Mouse (Mus musculus) hindbrain, postnatal 0 days (tissue): ENCODE measurements around the gene Uqcrc2. TPM values are rescaled to one million over a fixed set of nuclear protein-coding genes. Genes with fewer than 3 reads are reported as not detected.
A peak's percentile ranks its signal among the peaks of the same experiment; 100 is the strongest.

Experiments
- ATAC-seq: fragments of 200-750 bp; cut with Nextera tagmentation; 2 replicates; pipeline ENCODE4 v1.8.0; 2017; ENCODE audit warnings: mild to moderate bottlenecking, moderate TSS enrichment, moderate library complexity
- DNase-seq: peaks from one replicate; pipeline ENCODE4 v3.0.0-alpha.2; 2015; ENCODE audit warnings: low spot score
- H3K27ac ChIP-seq: fragments of 300-500 bp; sonication (generic); 2 replicates; pipeline ENCODE4 v1.5.1; 2014; ENCODE audit warnings: mild to moderate bottlenecking
- H3K27me3 ChIP-seq: fragments of 300-500 bp; sonication (generic); 2 replicates; pipeline ENCODE4 v1.6.1; 2014; ENCODE audit warnings: low read length, mixed read lengths; ENCODE audit not compliant: insufficient read depth
- H3K36me3 ChIP-seq: fragments of 300-500 bp; sonication (generic); 2 replicates; pipeline ENCODE4 v1.6.1; 2014; ENCODE audit warnings: low read length, mixed read lengths; ENCODE audit not compliant: insufficient read depth
- H3K4me1 ChIP-seq: fragments of 300-500 bp; sonication (generic); 2 replicates; pipeline ENCODE4 v1.6.1; 2014; ENCODE audit warnings: antibody characterized with exemption, low read length, mixed read lengths; ENCODE audit not compliant: insufficient read depth
- H3K4me2 ChIP-seq: fragments of 300-500 bp; sonication (generic); 2 replicates; pipeline ENCODE4 v1.6.1; 2014; ENCODE audit warnings: low read depth, mild to moderate bottlenecking, low read length, moderate library complexity, mixed read lengths
- H3K4me3 ChIP-seq: fragments of 300-500 bp; sonication (generic); 2 replicates; pipeline ENCODE4 v1.5.1; 2014; ENCODE audit warnings: low read length
- H3K9ac ChIP-seq: fragments of 300-500 bp; sonication (generic); replicated peaks from 2 replicates; pipeline ENCODE4 v1.6.1; 2014; ENCODE audit warnings: mild to moderate bottlenecking, low read length, moderate library complexity, mixed read lengths
- H3K9me3 ChIP-seq: fragments of 300-500 bp; sonication (generic); 2 replicates; pipeline ENCODE4 v1.6.1; 2016; ENCODE audit warnings: low read length, mixed read lengths
- CTCF ChIP-seq: IDR thresholded peaks from 2 replicates; pipeline ENCODE4 v1.5.1; 2016; ENCODE audit warnings: antibody characterized with exemption, control low read depth, low read depth
- WGBS: fragments of 180-500 bp; shearing (Covaris S2); extraction: QIAGEN DNeasy Blood & Tissue Kit; methylation state at CpG from one replicate; pipeline ENCODE4 v1.1.7; 2014; 5-methylcytosine and 5-hydroxymethylcytosine counted together
- polyA plus RNA-seq: library from polyadenylated mRNA; unstranded; fragments of >200 nt; fragmentation: Nextera tagmentation; extraction: Ambion mirVana; gene quantifications from 2 replicates; pipeline ENCODE4 v1.2.1, GENCODE M21; 2015
- total RNA-seq: library from RNA; depleted of rRNA; stranded (reverse); fragments of >200 nt; gene quantifications from 2 replicates; pipeline ENCODE4 v1.2.3, GENCODE M21; 2014

The Uqcrc2 gene
- total and polyA plus RNA-seq, 2 experiments from 2014 or later = 165 to 244 TPM

DNA sequence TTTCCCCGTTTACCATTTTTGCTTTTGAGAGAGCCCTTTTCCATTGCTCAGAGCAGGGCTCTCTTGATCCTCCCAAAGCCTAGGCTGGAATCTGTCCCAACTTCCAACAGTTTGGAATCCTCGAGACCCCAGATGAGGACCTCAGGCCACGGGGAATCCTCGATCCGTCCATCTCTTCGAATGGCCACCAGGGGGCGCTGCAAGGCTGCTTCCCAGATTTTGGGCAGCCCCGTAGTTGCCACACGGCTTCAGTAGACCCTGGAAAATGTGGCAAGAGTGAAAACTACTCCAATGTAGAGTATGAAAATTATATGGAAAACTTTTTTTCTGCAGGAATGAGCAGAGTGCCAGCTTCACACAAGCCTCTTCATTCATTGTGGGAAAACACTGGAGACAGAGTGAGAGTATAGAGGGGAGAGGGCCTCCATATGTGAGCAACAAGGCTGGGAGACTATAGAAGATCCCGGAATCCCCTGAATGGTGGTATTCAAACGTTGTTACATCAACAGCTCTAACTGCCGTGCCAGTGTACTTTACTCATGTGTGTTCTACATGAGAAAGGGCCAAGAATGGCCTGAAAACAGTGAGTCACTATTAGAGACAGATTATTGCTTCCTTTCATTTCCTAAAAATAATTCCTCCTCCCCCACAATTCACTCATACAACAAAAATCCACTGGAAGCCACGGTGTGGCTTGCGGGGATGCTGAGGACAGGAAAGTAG is 35.3 kb downstream of the Uqcrc2 start, which contains the start of gene Pdzd9:
Gene Pdzd9 (minus strand): TSS at position 191 of the 723 bp plus-strand sequence.
- 20% methylated on average over 14 of the region's 14 CpGs for WGBS

DNA sequence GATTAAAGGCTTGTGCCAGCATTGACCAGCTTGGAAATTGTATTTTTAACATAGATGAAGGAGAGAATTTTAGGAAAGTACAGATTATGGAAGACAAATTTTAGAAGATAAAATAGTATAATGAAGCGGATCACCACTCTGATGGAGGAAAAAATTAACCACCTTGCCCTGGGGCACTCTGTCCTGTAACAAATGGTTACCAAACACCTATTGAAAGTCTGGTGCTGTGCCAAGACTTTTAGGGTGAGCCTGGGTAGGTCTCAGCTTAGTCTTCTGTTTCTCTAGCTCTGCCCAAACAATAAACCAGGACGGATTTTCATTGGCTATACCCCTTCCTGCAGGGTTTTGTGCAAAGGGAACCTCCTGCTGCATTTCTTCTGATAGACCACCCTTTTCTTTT is 36.3 kb downstream of the Uqcrc2 start:
- no peak overlapping the region for H3K4me2 ChIP-seq
- no peaks in the 10 kb centered on the region for H3K4me1 ChIP-seq
- H3K9me3 ChIP-seq = no peaks in the 10 kb centered on the region
- no peak overlapping the region for H3K4me3 ChIP-seq
- no peak overlapping the region for H3K27ac ChIP-seq
- TF ChIP-seq CTCF = no peak
- 71% methylated on average over 2 of the region's 2 CpGs for WGBS
- no peak for DNase-seq
- no peak for ATAC-seq
- no peak overlapping the region for H3K9ac ChIP-seq
- no peaks in the 10 kb centered on the region for H3K36me3 ChIP-seq
- H3K27me3 ChIP-seq = no peaks in the 10 kb centered on the region

More for the DNA sequence above, 35.3 kb downstream of the Uqcrc2 start, which contains the start of gene Pdzd9:
- Histone ChIP-seq H3K4me2 (no peak within 1 kb of the TSS), H3K27me3 (no peaks in the 10 kb centered on the region), H3K27ac (no peak within 1 kb of the TSS), H3K9me3 (no peaks in the 10 kb centered on the region), H3K4me1 (no peaks in the 10 kb centered on the region), H3K36me3 (no peaks in the 10 kb centered on the region), H3K4me3 (no peak within 1 kb of the TSS), H3K9ac (no peak within 1 kb of the TSS)
- peak; percentile 88 for DNase-seq
- TF ChIP-seq CTCF = peak; percentile 97
- ATAC-seq = peak; percentile 88

DNA sequence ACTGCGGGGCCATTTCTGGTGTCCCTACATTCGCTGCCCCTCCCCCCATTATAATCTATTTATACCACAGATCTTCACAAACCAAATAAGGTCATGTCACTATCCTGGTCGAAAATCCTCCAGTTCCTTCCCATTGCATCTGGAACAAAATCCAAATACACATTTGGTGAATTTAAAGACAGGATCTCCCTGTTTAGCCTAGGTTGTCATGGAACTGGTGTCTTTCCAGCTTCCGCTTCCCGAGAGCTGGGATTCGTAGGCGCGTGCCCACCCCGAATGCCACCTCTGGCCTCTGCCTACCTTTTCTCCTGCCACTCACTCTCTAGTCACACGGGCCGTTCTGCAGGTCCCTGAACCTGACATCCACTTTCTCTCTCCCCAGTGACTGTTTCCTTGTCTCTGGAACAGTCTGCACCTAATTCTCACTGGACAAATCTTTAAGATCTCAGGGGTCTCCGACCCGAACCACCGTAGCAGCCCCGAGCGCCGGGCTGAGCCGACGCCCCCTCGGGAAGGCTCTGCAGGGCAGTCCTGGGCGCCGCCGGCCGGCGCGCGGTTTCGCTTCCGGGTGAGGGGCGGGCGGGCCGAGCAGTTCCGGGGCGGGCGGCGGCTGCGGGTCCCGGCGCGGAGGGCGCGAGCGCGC is 42.1 kb downstream of the Uqcrc2 start, which contains the start of gene Mosmo:
Gene Mosmo (plus strand): TSS at position 618 of the 643 bp plus-strand sequence.
- under 1% methylated on average over 36 of the region's 44 CpGs for WGBS
- Histone ChIP-seq H3K4me1 (peaks cover 20% of the 10 kb centered on the region; the same call in 1 of the 2 replicates), H3K27me3 (no peaks in the 10 kb centered on the region), H3K4me2 (peak within 1 kb of the TSS; percentile 93), H3K4me3 (peak within 1 kb of the TSS; percentile 94), H3K9me3 (no peaks in the 10 kb centered on the region), H3K36me3 (no peaks in the 10 kb centered on the region), H3K27ac (peak within 1 kb of the TSS; percentile 82), H3K9ac (peak within 1 kb of the TSS; percentile 90)
- no peak for TF ChIP-seq CTCF
- DNase-seq (peak; percentile 85), ATAC-seq (peak; percentile 98)

DNA sequence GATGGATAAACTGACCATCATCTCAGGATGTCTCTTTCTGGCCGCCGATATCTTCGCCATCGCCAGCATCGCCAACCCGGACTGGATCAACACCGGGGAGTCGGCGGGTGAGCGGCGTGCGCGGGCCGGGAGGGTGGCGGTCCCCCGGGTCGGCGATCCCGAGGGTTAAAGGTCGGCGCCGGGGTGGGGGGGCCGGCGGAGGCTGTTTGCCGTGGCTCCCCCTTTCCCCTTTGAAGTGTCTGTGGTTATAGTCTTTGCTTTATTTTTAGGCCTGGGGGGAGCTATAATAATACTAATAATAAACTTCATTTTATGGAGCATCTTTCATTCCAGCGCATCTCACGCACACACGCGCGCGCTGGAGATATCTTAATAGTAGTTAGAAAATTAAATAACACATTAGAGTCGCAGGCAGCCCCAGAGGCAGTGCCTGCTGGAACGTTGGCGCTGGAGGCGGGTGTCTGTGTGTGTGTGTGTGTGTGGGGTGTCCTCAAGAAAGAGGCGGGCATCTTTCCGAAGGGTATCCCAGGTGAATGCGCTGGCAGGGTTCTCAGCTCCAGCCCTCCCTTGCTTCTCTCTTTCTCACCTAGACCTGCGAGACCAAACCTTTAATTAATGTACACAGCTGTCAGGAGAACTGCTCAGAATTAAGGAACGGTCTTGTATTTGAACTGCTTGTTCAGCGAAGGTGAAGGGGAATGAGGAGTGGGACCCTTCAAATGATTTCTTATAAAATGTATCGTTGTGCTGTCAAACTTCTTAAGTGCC is 43.0 kb downstream of the Uqcrc2 start:
- Histone ChIP-seq H3K4me1 (peaks cover 20% of the 10 kb centered on the region; the same call in 1 of the 2 replicates), H3K27ac (peak overlapping the region; percentile 82), H3K4me3 (peak overlapping the region; percentile 94), H3K4me2 (peak overlapping the region; percentile 93), H3K27me3 (no peaks in the 10 kb centered on the region), H3K9ac (peak overlapping the region; percentile 90), H3K36me3 (no peaks in the 10 kb centered on the region), H3K9me3 (no peaks in the 10 kb centered on the region)
- no peak for TF ChIP-seq CTCF
- DNase-seq = peak; percentile 41
- WGBS = 1% methylated on average over 42 of the region's 42 CpGs
- peak; percentile 71 for ATAC-seq

DNA sequence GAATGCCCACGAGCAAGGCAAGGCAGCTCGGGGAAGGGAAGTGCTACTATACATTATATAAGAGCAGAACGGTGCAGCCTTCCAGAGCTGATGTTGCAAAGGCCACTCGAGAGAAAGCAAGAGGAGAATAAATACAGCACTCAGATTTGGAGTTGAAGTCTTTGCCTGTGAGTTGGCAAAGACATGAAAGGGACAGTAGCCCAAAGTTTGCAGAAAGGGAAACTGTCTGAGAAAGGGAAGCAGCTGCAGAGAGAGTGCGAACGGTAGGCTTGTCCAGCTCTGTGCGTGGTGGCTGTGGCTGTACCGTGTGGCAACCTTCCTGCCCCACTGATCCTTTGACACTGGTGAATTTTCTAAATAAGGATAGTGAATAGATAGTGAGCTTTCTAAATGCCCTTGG is 44.0 kb downstream of the Uqcrc2 start:
- Histone ChIP-seq H3K27me3 (no peaks in the 10 kb centered on the region), H3K4me1 (peaks cover 20% of the 10 kb centered on the region; the same call in 1 of the 2 replicates), H3K9me3 (no peaks in the 10 kb centered on the region), H3K4me2 (peak overlapping the region; percentile 93), H3K27ac (no peak overlapping the region), H3K36me3 (no peaks in the 10 kb centered on the region), H3K4me3 (peak overlapping the region; percentile 94; the same call in 1 of the 2 replicates), H3K9ac (no peak overlapping the region; the same call in none of the 2 replicates)
- no peak for TF ChIP-seq CTCF
- DNase-seq (no peak), ATAC-seq (no peak)
- WGBS = 48% methylated on average over 8 of the region's 8 CpGs

DNA sequence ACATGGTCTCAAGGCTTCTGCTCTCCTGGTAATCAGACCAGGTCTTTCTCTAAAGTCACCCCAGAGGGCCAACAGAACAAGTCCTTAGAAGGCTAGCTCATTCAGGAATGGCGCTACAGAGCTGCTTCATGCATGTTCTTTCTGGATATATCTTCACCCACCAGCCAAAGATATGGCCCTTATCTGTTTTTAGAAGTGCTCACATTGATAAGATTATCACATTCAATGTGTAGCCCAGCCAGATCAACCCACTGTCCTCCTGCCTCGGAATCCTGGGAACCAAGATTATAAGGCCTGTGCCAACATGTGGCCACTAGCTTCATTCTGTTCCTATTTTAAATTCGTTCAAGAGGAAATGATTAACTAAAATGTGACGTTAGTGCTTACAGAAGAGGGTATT is 47.0 kb downstream of the Uqcrc2 start:
- H3K9me3 ChIP-seq = no peaks in the 10 kb centered on the region
- H3K36me3 ChIP-seq = no peaks in the 10 kb centered on the region
- no peak overlapping the region for H3K4me2 ChIP-seq
- no peaks in the 10 kb centered on the region for H3K27me3 ChIP-seq
- H3K9ac ChIP-seq = no peak overlapping the region
- ATAC-seq (no peak), DNase-seq (no peak)
- 75% methylated on average over 4 of the region's 4 CpGs for WGBS
- peaks cover 17% of the 10 kb centered on the region; the same call in 1 of the 2 replicates for H3K4me1 ChIP-seq
- H3K27ac ChIP-seq = no peak overlapping the region
- no peak overlapping the region for H3K4me3 ChIP-seq
- TF ChIP-seq CTCF = no peak
